Mouse (Mus musculus) cortical plate, adult 2 months (tissue): ENCODE measurements around the gene Fam234a.

Experiments used
- CTCF ChIP-seq: fragments of 200-500 bp; IDR thresholded peaks from 2 replicates; pipeline ENCODE4 v1.5.1; 2011; ENCODE audit warnings: mild to moderate bottlenecking, control low read depth, low read length; ENCODE audit not compliant: insufficient read depth; ENCODE audit errors: extremely low read depth
- POLR2A ChIP-seq: fragments of 200-500 bp; IDR thresholded peaks from 2 replicates; pipeline ENCODE4 v1.6.1; 2011; ENCODE audit warnings: mild to moderate bottlenecking, low read length, control low read depth; ENCODE audit not compliant: insufficient read depth; ENCODE audit errors: extremely low read depth

- TF ChIP-seq POLR2A (no peak), CTCF (no peak)
Observed at GRCm38 (mm10) chr17:26206392-26206791, 37.6 kb downstream of the Fam234a start.
